Mouse (Mus musculus): Measurements from ENCODE around the gene Fkbp14. TPM values are rescaled to one million over a fixed set of nuclear protein-coding genes. Genes with fewer than 3 reads are reported as not detected.

Gene Fkbp14
- total and polyA plus RNA-seq, 2 experiments, result 2.0 to 5.0 TPM

- Histone ChIP-seq H3K4me3 (ENCODE audit: insufficient read depth, low read depth, low read length) (peak within 1 kb of the TSS; percentile 31; the same call in 1 of the 2 replicates), H3K27me3 (ENCODE audit: control insufficient read depth, insufficient read depth, low read length) (peaks cover 15% of the 10 kb centered on the region), H3K27ac (replicated peaks; ENCODE audit: insufficient read depth, low read depth, low read length) (no peak within 1 kb of the TSS), H3K36me3 (ENCODE audit: control insufficient read depth, insufficient read depth, low read length) (no peaks in the 10 kb centered on the region), H3K79me2 (ENCODE audit: control insufficient read depth, insufficient read depth, low read length) (no peaks in the 10 kb centered on the region), H3K9ac (ENCODE audit: low read depth, low read length) (no peak within 1 kb of the TSS), H3K4me1 (ENCODE audit: control insufficient read depth, insufficient read depth, low read length) (no peaks in the 10 kb centered on the region)
- 5% methylated on average over 60 of the region's 60 CpGs for WGBS
- TF ChIP-seq CTCF (IDR thresholded peaks at IDR 0.05; ENCODE audit: low read depth, low read length) (no peak), POLR2A (IDR thresholded peaks at IDR 0.05; ENCODE audit: extremely low read depth, insufficient read depth, low read length) (no peak)
- no peak for DNase-seq (ENCODE audit: extremely low read depth, low read depth, low spot score)
These were observed 31.2 kb downstream of the Fkbp14 start, which contains the start of gene Scrn1 for GRCm38 (mm10) chr6:54565665-54566545. Gene Scrn1, minus strand, starts transcription at chr6:54566489.

DNA sequence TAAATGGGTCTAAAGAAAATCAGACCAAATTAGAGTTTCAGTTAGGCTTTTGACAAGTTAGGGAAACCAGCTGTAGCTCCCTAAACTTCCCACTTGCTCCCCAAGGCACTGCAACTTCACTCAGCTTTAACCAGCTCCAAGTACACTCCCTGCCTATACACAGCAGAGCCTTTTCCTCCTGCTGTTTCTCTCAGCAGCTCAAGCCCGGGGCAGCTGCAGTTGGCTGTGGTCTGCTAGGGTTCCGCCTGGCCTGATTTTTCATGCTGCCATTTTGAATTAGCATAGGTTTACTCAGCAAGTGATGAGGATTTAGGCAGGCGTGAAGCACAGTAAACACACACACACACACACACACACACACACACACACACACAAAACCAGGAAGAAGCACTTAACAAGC is 32.1 kb downstream of the Fkbp14 start:
- no peak overlapping the region for H3K4me3 ChIP-seq (ENCODE audit: insufficient read depth, low read depth, low read length)
- no peaks in the 10 kb centered on the region for H3K36me3 ChIP-seq (ENCODE audit: control insufficient read depth, insufficient read depth, low read length)
- H3K79me2 ChIP-seq (ENCODE audit: control insufficient read depth, insufficient read depth, low read length), result no peaks in the 10 kb centered on the region
- DNase-seq (ENCODE audit: extremely low read depth, low read depth, low spot score), result no peak
- WGBS, result 84% methylated on average over 3 of the region's 3 CpGs
- peaks cover 15% of the 10 kb centered on the region for H3K27me3 ChIP-seq (ENCODE audit: control insufficient read depth, insufficient read depth, low read length)
- H3K9ac ChIP-seq (ENCODE audit: low read depth, low read length), result no peak overlapping the region
- no peaks in the 10 kb centered on the region for H3K4me1 ChIP-seq (ENCODE audit: control insufficient read depth, insufficient read depth, low read length)
- TF ChIP-seq POLR2A (IDR thresholded peaks at IDR 0.05; ENCODE audit: extremely low read depth, insufficient read depth, low read length) (no peak), CTCF (IDR thresholded peaks at IDR 0.05; ENCODE audit: low read depth, low read length) (no peak)
- H3K27ac ChIP-seq (replicated peaks; ENCODE audit: insufficient read depth, low read depth, low read length), result no peak overlapping the region

GRCm38 (mm10) chr6:54564506-54564991 is 32.6 kb downstream of the Fkbp14 start:
- Histone ChIP-seq H3K79me2 (ENCODE audit: control insufficient read depth, insufficient read depth, low read length) (no peaks in the 10 kb centered on the region), H3K9ac (ENCODE audit: low read depth, low read length) (no peak overlapping the region), H3K36me3 (ENCODE audit: control insufficient read depth, insufficient read depth, low read length) (no peaks in the 10 kb centered on the region), H3K4me1 (ENCODE audit: control insufficient read depth, insufficient read depth, low read length) (no peaks in the 10 kb centered on the region), H3K27me3 (ENCODE audit: control insufficient read depth, insufficient read depth, low read length) (peaks cover 15% of the 10 kb centered on the region), H3K4me3 (ENCODE audit: insufficient read depth, low read depth, low read length) (no peak overlapping the region), H3K27ac (replicated peaks; ENCODE audit: insufficient read depth, low read depth, low read length) (no peak overlapping the region)
- WGBS, result 81% methylated on average over 9 of the region's 9 CpGs
- TF ChIP-seq POLR2A (IDR thresholded peaks at IDR 0.05; ENCODE audit: extremely low read depth, insufficient read depth, low read length) (no peak), CTCF (IDR thresholded peaks at IDR 0.05; ENCODE audit: low read depth, low read length) (no peak)
- DNase-seq (ENCODE audit: extremely low read depth, low read depth, low spot score), result no peak

DNA sequence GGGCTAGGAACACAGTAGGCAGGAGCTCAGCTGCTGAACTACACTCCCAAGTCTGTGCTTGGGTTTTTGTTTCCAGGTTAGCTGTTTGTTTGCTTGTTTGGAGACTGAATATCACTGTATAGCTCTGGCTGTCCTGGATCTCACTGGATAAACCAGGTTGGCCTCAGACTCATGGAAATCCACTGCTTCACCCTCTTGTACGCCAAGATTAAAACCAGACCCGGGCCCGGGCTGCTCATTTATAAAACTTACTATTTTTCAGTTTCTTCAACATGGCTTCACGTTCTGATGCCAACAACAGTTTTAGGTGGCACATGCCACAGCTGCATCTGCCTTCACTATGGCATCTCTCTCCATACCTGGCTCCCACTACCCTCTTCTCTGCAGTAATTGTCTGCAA is 33.5 kb downstream of the Fkbp14 start:
- DNase-seq (ENCODE audit: extremely low read depth, low read depth, low spot score), result no peak
- Histone ChIP-seq H3K27ac (replicated peaks; ENCODE audit: insufficient read depth, low read depth, low read length) (no peak overlapping the region), H3K4me1 (ENCODE audit: control insufficient read depth, insufficient read depth, low read length) (no peaks in the 10 kb centered on the region), H3K36me3 (ENCODE audit: control insufficient read depth, insufficient read depth, low read length) (no peaks in the 10 kb centered on the region), H3K9ac (ENCODE audit: low read depth, low read length) (no peak overlapping the region), H3K79me2 (ENCODE audit: control insufficient read depth, insufficient read depth, low read length) (no peaks in the 10 kb centered on the region), H3K27me3 (ENCODE audit: control insufficient read depth, insufficient read depth, low read length) (peaks cover 15% of the 10 kb centered on the region), H3K4me3 (ENCODE audit: insufficient read depth, low read depth, low read length) (no peak overlapping the region)
- WGBS, result 89% methylated on average over 4 of the region's 4 CpGs
- TF ChIP-seq CTCF (IDR thresholded peaks at IDR 0.05; ENCODE audit: low read depth, low read length), result no peak

DNA sequence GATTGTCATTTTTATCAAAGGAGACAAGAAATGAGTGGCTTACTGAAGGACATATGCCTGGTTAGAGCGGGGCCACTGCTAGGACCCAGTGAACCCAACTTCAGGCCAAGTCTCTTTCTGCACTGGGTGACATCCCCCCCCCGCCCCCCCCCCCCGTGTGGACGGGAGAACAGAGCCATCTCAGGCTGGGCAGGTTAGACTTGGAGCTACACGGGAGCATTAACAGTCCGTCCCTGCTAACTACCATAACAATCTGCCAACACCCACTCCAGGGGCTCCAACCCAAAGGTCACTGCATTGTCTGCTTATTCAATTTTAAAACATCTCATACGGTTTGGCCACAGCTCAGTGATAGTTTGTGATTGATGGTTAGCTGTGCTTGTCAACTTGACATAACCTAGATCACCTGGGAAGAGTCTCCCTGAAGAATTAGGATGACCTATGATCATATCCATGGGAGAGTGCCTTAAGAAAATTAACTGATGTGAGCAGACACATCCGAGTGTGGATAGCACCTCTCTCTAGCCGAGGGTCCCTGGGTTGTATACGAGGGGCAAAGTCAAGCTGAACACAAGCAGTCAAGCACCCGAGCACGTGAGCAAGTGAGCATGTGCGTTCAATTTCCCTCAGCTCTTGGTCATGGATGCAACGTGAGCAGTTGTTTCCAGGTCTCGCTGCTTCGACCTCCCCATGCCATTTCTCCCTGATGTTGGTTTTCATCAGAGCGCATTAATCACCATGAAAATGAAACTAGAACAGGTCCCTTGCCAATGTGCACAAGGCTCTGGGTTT is 34.9 kb downstream of the Fkbp14 start:
- Histone ChIP-seq H3K27me3 (ENCODE audit: control insufficient read depth, insufficient read depth, low read length) (peaks cover 15% of the 10 kb centered on the region), H3K36me3 (ENCODE audit: control insufficient read depth, insufficient read depth, low read length) (no peaks in the 10 kb centered on the region), H3K27ac (replicated peaks; ENCODE audit: insufficient read depth, low read depth, low read length) (no peak overlapping the region), H3K79me2 (ENCODE audit: control insufficient read depth, insufficient read depth, low read length) (no peaks in the 10 kb centered on the region), H3K4me3 (ENCODE audit: insufficient read depth, low read depth, low read length) (no peak overlapping the region), H3K9ac (ENCODE audit: low read depth, low read length) (no peak overlapping the region), H3K4me1 (ENCODE audit: control insufficient read depth, insufficient read depth, low read length) (no peaks in the 10 kb centered on the region)
- DNase-seq (ENCODE audit: extremely low read depth, low read depth, low spot score), result no peak
- TF ChIP-seq CTCF (IDR thresholded peaks at IDR 0.05; ENCODE audit: low read depth, low read length), result no peak
- TF ChIP-seq POLR2A (IDR thresholded peaks at IDR 0.05; ENCODE audit: extremely low read depth, insufficient read depth, low read length), result no peak
- WGBS, result 76% methylated on average over 17 of the region's 17 CpGs

Measured in liver, adult 2 months (tissue).